Mouse (Mus musculus) neural tube, embryonic 13.5 days (tissue): Measurements from ENCODE around the gene Stom. TPM values are rescaled to one million over a fixed set of nuclear protein-coding genes. Genes with fewer than 3 reads are reported as not detected.
A peak's percentile ranks its signal among the peaks of the same experiment; 100 is the strongest.

Experiments used
- ATAC-seq: fragments of 200-750 bp; cut with Nextera tagmentation; 2 replicates; pipeline ENCODE4 v1.8.0; 2017; ENCODE audit warnings: low read depth, mild to moderate bottlenecking, moderate TSS enrichment, moderate library complexity
- H3K27ac ChIP-seq: fragments of 300-500 bp; sonication (generic); replicated peaks from 2 replicates; pipeline ENCODE4 v1.5.1; 2015; ENCODE audit warnings: moderate library complexity, mild to moderate bottlenecking, inconsistent platforms
- H3K27me3 ChIP-seq: fragments of 300-500 bp; sonication (generic); 2 replicates; pipeline ENCODE4 v1.6.1; 2015; ENCODE audit warnings: mild to moderate bottlenecking, inconsistent platforms
- H3K36me3 ChIP-seq: fragments of 300-500 bp; sonication (generic); 2 replicates; pipeline ENCODE4 v1.6.1; 2015; ENCODE audit warnings: mild to moderate bottlenecking, inconsistent platforms
- H3K4me1 ChIP-seq: fragments of 300-500 bp; sonication (generic); replicated peaks from 2 replicates; pipeline ENCODE4 v1.6.1; 2015; ENCODE audit warnings: inconsistent platforms
- H3K4me2 ChIP-seq: fragments of 300-500 bp; sonication (generic); 2 replicates; pipeline ENCODE4 v1.6.1; 2015; ENCODE audit warnings: inconsistent platforms, mild to moderate bottlenecking, moderate library complexity
- H3K4me3 ChIP-seq: fragments of 300-500 bp; sonication (generic); 2 replicates; pipeline ENCODE4 v1.5.1; 2015; ENCODE audit warnings: mild to moderate bottlenecking, inconsistent platforms
- H3K9ac ChIP-seq: fragments of 300-500 bp; sonication (generic); 2 replicates; pipeline ENCODE4 v1.6.1; 2015; ENCODE audit warnings: moderate library complexity, mild to moderate bottlenecking, inconsistent platforms
- H3K9me3 ChIP-seq: fragments of 300-500 bp; sonication (generic); 2 replicates; pipeline ENCODE4 v1.6.1; 2016; ENCODE audit warnings: inconsistent platforms
- WGBS: fragments of 180-500 bp; shearing (Covaris S2); methylation state at CpG from one replicate; pipeline ENCODE4 v1.1.7; 2015; 5-methylcytosine and 5-hydroxymethylcytosine counted together
- polyA plus RNA-seq: library from polyadenylated mRNA; unstranded; fragments of >200 nt; fragmentation: Nextera tagmentation; extraction: Ambion mirVana; gene quantifications from 2 replicates; pipeline ENCODE4 v1.2.1, GENCODE M21; 2015

The Stom gene
- polyA plus RNA-seq, 1 experiment from 2014 or later = 13.3 TPM

DNA sequence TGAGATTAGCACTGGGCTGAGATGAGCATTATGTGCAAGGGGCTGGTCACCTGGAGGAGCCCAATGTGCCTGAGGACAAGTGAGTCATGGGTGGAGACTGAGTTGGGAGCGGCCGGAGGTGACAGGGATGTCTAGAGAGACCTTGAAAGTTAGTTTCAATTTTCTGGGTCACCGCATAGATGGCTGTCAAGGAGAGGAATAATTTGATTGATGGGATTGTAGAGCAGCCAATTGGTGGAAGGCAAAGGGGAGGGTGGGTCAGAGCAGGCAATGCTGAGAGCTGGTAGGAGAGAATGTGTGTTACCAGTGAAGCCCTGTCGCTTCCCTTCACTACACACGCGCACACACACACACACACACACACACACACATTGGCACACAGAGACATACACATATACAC, 67.6 kb downstream of the Stom start:
- no peaks in the 10 kb centered on the region for H3K36me3 ChIP-seq
- no peaks in the 10 kb centered on the region for H3K27me3 ChIP-seq
- ATAC-seq = no peak
- H3K4me3 ChIP-seq = no peak overlapping the region
- no peak overlapping the region for H3K27ac ChIP-seq
- H3K4me1 ChIP-seq = peaks cover 24% of the 10 kb centered on the region
- H3K4me2 ChIP-seq = no peak overlapping the region
- WGBS = 87% methylated on average over 6 of the region's 6 CpGs
- no peaks in the 10 kb centered on the region for H3K9me3 ChIP-seq
- H3K9ac ChIP-seq = no peak overlapping the region

DNA sequence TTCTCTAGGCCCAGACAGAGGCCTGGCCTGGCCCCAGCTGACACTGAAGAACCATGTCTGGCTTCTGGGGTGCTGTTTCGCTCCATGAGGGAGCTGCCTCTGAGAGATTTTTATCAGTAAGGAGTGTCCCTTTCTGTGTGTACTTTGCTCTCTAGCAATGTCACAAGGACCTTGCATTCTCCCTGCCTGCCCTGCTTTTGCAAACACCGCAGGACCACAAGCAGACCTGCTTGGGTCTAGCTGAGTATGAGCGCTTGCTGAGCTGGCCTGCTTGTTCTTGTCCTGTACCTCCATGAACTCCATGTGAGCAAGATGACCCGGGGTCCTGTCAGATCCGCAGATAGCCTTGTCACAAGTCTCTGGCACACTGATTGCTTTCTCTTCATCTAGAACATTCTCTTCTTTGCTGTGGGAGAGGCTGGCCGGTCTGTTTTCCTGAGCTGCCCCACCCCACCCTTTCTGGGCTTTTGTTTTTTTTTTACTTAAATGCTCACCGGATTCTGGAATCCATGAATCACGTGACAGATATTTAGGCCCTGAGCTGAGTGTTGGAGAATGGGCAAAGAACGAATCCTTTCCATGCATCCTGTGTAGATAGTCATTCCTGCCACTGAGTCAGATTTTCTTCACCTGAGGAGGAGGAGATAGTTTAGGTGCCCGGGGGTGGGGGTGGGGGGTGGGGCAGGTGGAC, 68.8 kb downstream of the Stom start:
- H3K4me1 ChIP-seq = peaks cover 15% of the 10 kb centered on the region
- no peak overlapping the region for H3K4me2 ChIP-seq
- WGBS = 83% methylated on average over 10 of the region's 10 CpGs
- no peak overlapping the region for H3K4me3 ChIP-seq
- no peak overlapping the region for H3K27ac ChIP-seq
- H3K9ac ChIP-seq = no peak overlapping the region
- no peak for ATAC-seq
- no peaks in the 10 kb centered on the region for H3K9me3 ChIP-seq
- no peaks in the 10 kb centered on the region for H3K36me3 ChIP-seq
- H3K27me3 ChIP-seq = no peaks in the 10 kb centered on the region

DNA sequence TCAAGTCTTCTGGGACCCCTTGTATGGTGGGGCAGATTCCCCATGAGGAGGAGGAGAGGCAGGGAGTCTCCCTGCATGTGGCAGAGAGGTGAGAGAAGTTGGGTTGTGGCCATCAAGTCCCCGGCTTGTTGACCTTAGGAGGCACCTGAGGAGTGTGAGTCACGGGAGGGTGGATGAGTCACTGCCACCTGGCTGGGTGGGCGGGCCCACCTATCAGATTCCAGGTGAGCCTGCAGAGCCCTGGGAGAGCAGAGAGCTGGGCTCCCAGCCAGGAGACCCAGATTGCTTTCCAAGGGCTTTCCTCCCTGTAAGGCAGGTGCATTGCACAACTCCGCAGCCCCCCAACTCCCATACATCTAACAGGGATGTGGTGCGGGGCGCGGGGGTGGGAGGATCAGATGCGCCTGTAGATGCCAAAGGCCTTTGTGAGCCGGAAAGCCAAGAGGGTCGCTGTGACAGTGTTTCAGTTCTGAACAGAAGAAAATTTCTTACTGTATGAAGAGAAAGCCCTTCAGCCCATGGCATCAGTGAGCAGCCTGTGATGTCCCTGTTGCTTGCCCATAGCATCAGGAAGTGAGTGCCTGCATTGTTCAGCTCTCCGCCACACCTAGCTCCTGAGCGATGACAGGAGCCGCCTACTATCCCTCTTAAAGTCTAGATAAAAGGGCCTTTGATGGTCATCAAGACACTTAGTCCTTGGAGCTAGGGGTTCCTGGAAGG, 69.5 kb downstream of the Stom start:
- Histone ChIP-seq H3K27ac (no peak overlapping the region), H3K4me1 (peaks cover 13% of the 10 kb centered on the region), H3K9ac (no peak overlapping the region), H3K4me2 (no peak overlapping the region), H3K9me3 (no peaks in the 10 kb centered on the region), H3K4me3 (no peak overlapping the region), H3K27me3 (no peaks in the 10 kb centered on the region), H3K36me3 (no peaks in the 10 kb centered on the region)
- 88% methylated on average over 13 of the region's 13 CpGs for WGBS
- ATAC-seq = no peak

DNA sequence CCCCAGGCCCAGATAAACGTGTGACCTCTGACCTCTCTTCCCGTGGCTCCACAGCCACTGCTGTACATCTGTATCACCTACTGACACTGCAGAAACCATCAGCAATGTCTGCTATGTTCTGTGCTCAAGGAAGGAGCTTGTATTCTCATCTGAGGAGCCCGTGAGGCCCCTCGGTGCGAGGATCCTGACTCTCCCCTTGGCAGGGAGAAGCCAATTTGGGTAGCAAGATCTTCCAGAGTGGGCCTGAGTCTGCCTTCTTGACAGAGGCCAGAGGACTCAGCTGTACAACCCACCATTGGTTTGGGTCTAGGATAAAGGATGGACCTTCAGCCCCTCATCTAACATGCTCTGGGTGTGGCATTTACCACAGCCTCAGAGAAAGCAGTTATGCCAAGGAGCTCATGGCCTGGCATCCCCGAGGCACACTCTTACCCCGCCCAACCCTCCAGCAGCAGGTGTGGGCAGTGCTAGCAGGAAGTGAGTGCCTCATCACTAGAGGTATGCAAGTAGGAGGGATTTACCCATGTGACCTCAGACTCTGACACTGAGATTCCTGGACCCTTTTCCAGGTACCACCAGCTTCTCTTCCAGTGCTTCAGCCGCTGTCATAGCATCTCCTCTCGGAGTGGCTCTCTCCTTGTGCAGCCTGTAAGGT, 70.4 kb downstream of the Stom start:
- Histone ChIP-seq H3K4me3 (no peak overlapping the region), H3K27me3 (no peaks in the 10 kb centered on the region), H3K36me3 (no peaks in the 10 kb centered on the region), H3K9ac (no peak overlapping the region), H3K4me1 (peaks cover 13% of the 10 kb centered on the region), H3K9me3 (no peaks in the 10 kb centered on the region), H3K27ac (no peak overlapping the region), H3K4me2 (no peak overlapping the region)
- WGBS = 81% methylated on average over 9 of the region's 9 CpGs
- no peak for ATAC-seq

DNA sequence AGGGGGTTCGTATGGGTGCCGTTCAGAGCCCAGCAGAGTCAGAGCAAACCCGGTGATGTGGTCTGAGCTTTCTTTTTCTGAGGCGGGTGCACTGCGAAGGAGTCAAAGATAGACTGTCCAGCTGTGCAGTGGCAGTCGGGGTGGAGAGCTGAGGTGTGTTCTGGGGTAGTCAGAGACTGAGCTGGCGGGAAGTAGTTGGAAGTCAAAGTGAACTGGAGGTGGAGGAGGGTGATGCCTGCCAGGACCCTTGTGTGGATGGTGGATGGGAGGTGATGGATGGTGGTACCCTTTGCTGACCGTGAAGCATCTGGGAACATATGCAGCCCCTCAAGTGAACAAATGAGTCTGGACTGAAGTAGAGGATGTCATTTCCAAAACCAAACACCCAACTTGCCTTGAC, 71.0 kb downstream of the Stom start:
- Histone ChIP-seq H3K27me3 (no peaks in the 10 kb centered on the region), H3K4me2 (no peak overlapping the region), H3K9ac (no peak overlapping the region), H3K4me1 (peaks cover 13% of the 10 kb centered on the region), H3K36me3 (no peaks in the 10 kb centered on the region), H3K4me3 (no peak overlapping the region), H3K27ac (no peak overlapping the region), H3K9me3 (no peaks in the 10 kb centered on the region)
- WGBS = 80% methylated on average over 8 of the region's 8 CpGs
- ATAC-seq = no peak; the same call in 1 of the 2 replicates

DNA sequence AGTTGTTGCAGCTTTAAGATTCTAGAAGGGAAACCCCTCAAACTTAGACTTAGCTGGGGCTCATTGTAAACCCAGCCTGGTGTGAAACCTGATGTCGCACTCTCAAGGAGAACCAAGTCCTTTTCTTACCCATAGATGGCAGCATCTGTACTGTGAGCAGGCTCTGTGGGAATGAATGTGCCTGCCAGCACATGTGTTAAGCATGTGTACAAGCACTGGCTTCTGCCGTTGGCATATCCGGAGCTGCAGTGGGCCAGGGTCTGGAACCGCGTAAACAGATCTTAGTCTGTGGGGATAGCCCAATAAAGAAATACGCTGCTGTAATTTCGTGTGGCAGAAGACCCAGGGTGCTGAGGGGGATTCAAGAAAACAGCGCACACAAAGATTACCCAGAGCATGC, 71.5 kb downstream of the Stom start:
- peaks cover 9% of the 10 kb centered on the region for H3K4me1 ChIP-seq
- H3K4me3 ChIP-seq = no peak overlapping the region
- 50% methylated on average over 8 of the region's 8 CpGs for WGBS
- ATAC-seq = peak; percentile 72
- H3K9ac ChIP-seq = no peak overlapping the region
- H3K9me3 ChIP-seq = no peaks in the 10 kb centered on the region
- no peak overlapping the region for H3K27ac ChIP-seq
- H3K36me3 ChIP-seq = no peaks in the 10 kb centered on the region
- H3K27me3 ChIP-seq = no peaks in the 10 kb centered on the region
- H3K4me2 ChIP-seq = no peak overlapping the region

DNA sequence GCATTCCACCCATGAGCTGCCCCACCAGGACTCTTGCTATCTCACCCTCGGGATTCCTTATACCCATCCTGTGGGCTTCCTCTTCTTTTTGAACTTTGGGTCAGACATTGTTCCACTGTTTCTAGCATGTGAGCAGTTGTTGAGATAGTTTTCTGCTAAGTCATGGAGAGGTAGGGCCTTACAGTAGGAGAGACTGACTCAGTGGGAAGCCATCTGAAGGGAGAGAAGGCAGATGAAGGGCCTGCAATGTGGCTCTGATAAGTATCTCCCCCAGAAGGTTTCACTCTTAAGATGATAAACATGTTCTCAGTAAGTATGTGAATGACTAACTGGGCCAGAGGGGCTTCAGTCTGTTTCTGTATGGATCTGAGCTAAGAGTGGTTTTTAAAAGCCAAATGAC, 72.7 kb downstream of the Stom start:
- H3K9me3 ChIP-seq = no peaks in the 10 kb centered on the region
- no peak overlapping the region for H3K9ac ChIP-seq
- H3K27ac ChIP-seq = no peak overlapping the region
- no peaks in the 10 kb centered on the region for H3K27me3 ChIP-seq
- ATAC-seq = no peak
- no peaks in the 10 kb centered on the region for H3K36me3 ChIP-seq
- peaks cover 8% of the 10 kb centered on the region; the same call in 1 of the 2 replicates for H3K4me1 ChIP-seq
- H3K4me3 ChIP-seq = no peak overlapping the region
- WGBS = 84% methylated on average over 1 of the region's 1 CpGs
- no peak overlapping the region for H3K4me2 ChIP-seq

Other genes with a start within 250 kb of the Stom start
- 0.22 and 0.52 TPM in 2 replicates for gene AI182371, start 235.4 kb downstream of the Stom start, polyA plus RNA-seq
- gene Cntrl, start 227.5 kb downstream of the Stom start, polyA plus RNA-seq = 9.7 and 10.4 TPM in 2 replicates
- 428 and 458 TPM in 2 replicates for gene Rab14, start 135.9 kb downstream of the Stom start, polyA plus RNA-seq
- 38.4 and 40.4 TPM in 2 replicates for gene Gsn, start 80.6 kb downstream of the Stom start, polyA plus RNA-seq
- gene 4930568D16Rik, start 30.8 kb upstream of the Stom start, polyA plus RNA-seq = not detected in 2 replicates
- not detected in 2 replicates for gene 4930402F06Rik, start 60.2 kb upstream of the Stom start, polyA plus RNA-seq
- 8.7 and 8.8 TPM in 2 replicates for gene Ggta1, start 126.3 kb upstream of the Stom start, polyA plus RNA-seq
- 55.4 and 67.4 TPM in 2 replicates for gene Dab2ip, start 221.3 kb upstream of the Stom start, polyA plus RNA-seq